Mouse (Mus musculus) layer of hippocampus, postnatal 36 days (tissue): ENCODE data around the gene Prep. TPM values are rescaled to one million over a fixed set of nuclear protein-coding genes. Genes with fewer than 3 reads are reported as not detected.
A peak's percentile ranks its signal among the peaks of the same experiment; 100 is the strongest.
"Not testable (repeated sequence)": the region's sequence is repeated elsewhere in the genome, so short reads cannot be mapped to it uniquely, and the experiment has no call there.

ENCODE experiments used
- DNase-seq, 2 experiments: peaks; one replicate each; pipeline ENCODE4 v3.0.0; 2022
- total RNA-seq, 2 experiments: library from RNA; stranded (reverse); gene quantifications; 2 replicates each; pipeline ENCODE4 v1.2.3; 2021

Prep gene
- total RNA-seq, 2 experiments from 2014 or later: 8.8 to 9.3 TPM

DNA sequence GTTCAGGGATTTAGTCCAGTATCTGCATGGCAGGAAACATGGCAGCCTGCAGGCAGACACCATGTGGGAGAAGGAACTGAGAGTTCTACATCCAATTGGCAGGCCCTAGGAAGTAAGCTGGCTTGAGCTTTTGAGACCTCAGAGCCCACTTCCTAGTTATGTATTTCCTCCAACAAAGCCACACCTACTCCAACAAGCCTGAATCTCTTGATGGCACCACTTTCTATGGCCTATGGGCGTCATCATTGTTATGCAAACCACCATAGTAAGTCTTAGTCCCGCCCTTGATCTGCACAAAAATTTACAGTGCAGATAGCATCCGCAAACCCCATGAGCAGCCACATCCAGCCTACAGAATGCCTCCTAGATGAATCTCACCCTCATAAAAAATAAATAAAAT lies 54.6 kb downstream of the Prep start:
- no peak for DNase-seq

DNA sequence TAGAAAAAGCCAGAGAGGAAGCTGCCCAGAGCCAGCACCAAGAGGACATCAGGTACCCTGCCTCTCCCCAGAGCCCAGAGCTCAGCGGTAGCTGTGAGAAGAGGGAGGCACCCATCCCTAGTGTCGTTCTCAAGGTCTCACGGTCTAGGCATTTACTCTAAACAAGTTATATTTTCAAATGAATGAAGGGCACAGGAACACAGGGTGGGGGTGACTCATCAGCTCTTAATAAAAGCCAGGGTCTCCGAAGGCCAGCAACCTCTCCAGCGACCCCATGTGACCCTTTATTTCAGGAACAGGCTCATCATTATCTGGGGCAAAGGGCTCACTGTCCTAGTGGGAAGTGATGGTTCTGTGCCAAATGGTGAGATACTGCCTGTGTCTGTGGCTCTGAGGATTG lies 55.5 kb downstream of the Prep start:
- DNase-seq: no peak

GRCm38 (mm10) chr10:45123011-45123410 lies 56.0 kb downstream of the Prep start:
- no peak for DNase-seq

DNA sequence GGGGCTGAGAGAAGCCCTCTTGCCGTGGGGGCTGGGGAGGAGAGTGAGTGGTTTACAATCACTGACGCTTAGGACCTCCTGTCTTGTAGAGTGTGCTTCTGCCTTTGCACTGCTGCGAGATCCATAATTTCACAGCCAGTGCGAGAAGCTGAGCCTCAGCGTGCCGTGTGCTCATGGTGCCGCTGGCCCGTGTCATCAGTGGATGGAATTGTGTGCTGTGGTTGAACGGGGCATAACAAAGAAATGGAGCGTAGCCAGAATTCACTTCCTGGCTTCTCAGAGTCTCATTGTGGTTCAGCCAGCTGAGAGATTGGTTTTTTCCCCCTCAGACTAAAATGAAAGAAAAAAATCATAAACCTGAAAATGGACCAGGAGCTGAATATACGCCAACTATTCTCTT lies 62.1 kb downstream of the Prep start:
- DNase-seq: no peak

GRCm38 (mm10) chr10:45130004-45130403 lies 63.0 kb downstream of the Prep start:
- no peak for DNase-seq

GRCm38 (mm10) chr10:45132371-45132770 lies 65.4 kb downstream of the Prep start:
- DNase-seq: no peak

GRCm38 (mm10) chr10:45136806-45137205 lies 69.8 kb downstream of the Prep start:
- peak; percentile 52 to 56 for DNase-seq

DNA sequence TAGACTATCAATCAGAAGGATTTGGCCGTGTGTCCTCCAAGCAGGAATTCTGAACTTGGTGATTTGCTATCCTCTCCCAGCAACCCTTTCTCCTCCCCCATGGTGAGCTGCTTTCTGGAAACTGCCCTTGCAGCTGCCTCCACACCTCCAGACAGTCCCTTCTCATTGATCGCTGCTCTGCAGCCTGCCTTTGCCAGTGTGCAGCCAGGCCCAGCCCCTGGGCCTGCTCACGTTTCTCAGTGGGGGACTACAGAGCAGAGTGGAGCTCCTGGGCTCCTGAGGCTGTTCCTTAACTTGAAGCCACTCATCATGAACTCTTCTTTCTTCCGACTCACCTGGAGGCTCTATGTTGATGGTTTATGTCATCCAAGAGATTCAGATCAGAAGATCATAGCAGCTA lies 72.9 kb downstream of the Prep start:
- DNase-seq: no peak

DNA sequence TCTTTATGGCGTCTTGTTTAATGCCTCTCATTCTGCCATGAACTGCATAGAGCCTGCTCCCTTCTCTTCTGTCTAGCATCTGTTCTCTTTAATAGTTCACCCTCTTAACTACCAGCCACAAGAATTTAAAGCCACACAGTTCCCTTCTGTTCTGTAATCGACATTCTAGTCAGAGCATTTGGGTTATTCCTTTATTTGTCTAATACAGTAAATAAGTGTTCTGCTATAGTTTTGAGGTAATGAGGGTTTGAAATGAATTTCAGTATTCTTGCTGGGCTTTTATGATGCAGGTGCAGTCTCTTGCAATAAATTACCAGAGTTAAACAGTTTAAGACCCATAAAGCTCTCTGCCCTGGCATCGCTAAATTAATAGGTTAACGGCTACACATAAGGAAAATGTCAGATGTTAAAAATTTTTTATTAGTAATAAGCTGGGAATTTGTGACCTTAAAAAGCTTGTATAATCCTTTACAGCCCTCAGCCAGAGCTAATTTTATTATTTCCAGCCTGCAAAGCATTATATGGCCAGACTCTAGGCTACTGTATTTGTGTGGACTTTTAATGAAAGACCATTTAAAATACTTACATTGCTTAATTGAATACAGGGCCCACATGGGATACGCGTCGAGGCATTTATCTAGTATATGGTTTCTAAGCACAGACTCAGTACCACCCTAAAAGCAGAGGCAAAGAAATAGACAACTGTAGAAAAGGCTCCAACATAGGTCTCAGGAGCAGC lies 73.6 kb downstream of the Prep start:
- no peak for DNase-seq

DNA sequence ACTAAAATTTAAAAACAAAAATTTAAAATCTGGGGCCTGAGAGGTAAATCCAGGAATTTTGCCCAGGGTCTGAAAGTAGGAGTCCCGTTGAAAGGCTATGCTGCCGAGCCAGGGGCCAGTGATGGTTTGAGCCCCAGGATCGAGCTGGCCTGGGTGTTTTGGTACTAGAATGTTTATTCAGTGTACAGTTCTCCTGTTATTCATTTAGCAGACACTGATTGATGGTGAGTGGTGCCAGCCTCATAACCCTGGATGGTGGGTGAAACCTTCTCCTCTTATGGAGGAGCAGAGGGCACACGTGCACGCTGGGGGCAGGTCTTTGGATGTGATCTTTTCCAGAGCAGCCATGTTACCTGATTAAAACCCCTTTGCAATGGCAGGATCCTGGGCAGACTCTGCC lies 75.4 kb downstream of the Prep start:
- DNase-seq: no peak

DNA sequence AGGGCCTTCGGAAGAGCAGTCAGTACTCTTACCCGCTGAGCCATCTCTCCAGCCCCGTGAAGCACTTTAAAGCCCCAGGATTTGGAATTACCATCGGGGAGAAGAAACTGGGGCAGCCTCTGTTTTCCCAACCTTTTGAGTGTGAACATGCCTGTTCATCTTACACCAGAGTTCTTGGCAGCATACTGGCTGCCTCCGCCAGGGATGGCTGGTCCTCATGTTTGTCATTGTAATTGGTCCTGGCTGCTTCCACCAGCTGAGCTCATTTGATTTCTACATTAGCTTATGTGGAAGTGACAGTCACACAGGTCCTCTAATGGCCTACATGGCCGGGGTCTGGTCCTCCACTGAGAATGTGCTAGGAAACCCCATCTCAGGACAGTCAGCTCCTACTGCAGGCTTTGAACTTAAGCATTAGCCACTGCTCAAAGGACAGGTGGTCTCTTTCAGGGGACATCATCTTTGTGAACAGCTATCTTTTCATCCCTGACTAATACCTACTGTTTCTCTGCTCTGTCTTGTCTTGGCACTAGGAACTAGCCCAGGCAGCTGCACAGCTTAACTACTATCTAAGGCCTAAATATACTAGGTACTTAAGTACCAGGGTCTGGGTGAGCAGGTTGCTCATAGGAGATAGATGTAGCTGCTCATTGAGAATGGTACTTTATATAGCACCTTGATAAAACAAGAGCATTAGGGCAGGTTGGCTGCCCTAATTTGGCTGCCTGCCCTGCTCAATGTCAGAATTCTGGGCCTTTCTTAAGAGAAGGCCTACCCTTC lies 77.2 kb downstream of the Prep start:
- no peak for DNase-seq

DNA sequence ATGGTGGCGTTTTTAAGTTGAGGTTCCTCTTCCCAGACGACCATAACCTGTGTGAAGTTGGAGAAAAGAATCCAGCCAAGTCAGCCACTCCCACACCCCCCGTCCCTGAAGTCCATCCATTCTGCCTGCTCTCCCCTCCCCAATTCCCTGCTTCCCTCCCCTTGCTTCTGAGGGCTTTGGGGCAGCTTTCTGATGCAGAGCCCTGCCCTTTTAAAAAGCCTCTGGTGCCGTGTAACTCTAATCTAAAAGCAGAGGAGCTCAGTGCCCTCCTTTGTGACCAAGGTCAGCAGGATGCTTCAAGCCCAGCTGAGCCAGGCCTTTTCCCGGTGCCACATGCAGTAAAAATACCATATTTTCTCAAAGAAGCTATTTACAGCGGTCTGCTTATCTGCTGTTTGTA lies 79.8 kb downstream of the Prep start:
- no peak for DNase-seq

DNA sequence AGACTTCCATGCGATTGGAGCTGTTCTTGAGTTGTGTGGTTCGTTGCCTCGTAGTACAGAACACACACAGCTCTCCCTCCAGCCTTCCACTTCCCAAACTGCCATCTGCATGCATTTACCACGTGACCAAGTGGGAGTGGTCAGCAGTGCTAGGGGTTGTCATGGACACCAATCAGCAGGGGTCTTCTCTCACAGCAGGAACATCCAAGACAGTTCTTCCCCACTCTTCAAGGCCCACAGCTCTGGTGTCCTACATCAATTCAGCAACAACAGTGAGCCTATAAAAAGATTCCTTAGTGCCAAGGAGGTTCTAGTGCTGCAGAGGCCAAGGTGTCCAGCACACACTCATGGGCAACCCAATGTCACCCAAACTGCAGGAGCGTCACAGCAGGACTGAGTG lies 84.1 kb downstream of the Prep start:
- DNase-seq: no peak

- no peak for DNase-seq
These were observed 85.0 kb downstream of the Prep start for GRCm38 (mm10) chr10:45151771-45152692.

GRCm38 (mm10) chr10:45154557-45155060 lies 87.6 kb downstream of the Prep start:
- DNase-seq: peak in 1 of 2 experiments; percentile 14

DNA sequence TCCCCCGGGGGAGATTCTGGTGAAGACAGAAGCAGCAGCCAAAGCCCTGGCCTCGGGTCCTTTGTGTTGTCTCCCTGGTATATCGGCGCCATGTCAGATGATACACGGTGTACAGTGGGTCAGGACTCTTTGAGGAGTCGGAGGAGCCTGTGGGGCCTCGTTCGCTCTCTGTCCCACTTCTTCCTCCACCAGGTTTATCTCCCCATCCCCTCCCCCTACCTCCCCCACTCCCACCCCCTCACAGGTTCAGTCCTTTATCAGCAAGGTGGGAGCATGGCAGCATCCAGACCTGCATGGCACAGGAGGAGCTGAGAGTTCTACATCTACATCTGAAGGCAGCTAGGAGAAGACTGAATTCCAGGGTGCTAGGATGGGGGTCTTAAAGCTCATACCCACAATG lies 98.8 kb downstream of the Prep start:
- no peak for DNase-seq

- no peak for DNase-seq
These were observed 106.9 kb downstream of the Prep start for GRCm38 (mm10) chr10:45173927-45174326.

DNA sequence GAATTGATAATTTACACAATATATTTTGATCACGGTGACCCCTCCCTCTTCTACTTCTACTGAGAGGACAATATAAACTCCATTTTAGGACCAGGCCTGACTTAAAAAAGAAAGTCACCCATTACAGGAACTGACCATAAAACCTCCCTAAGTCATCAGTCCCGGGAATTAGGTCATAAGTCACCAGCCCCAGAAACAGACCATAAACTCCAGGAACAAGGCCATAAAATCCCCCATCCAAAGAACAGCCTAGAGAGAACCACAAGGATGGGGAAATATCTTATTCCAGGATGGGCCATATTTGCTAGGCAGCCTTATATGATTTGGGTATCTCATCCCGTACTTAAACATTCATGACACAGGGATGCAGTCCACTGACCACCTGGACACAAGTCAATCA lies 107.3 kb downstream of the Prep start:
- DNase-seq: no peak

DNA sequence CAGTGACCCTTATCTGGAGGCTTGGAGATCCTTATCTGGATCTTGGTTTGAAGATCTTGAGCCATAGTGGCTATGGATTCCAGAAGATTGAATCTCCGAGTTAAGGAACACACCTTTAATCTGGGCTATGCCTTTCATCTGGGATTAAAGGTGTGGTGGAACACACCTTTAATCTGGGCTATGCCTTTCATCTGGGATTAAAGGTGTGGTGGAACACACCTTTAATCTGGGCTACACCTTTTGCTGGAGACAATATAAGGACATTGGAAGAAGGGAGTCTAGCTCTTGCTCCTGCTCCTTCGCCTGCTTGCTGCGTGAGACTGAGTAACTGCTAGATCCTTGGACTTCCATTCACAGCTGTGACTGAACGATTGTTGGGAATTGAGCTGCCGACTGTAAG lies 110.8 kb downstream of the Prep start, which contains the start of gene Popdc3:
Gene Popdc3 (plus strand): TSS at position 301 of the 400 bp plus-strand sequence.
- DNase-seq: not testable (repeated sequence)

- no peak for DNase-seq
These were observed 113.8 kb downstream of the Prep start for GRCm38 (mm10) chr10:45180677-45181326.

DNA sequence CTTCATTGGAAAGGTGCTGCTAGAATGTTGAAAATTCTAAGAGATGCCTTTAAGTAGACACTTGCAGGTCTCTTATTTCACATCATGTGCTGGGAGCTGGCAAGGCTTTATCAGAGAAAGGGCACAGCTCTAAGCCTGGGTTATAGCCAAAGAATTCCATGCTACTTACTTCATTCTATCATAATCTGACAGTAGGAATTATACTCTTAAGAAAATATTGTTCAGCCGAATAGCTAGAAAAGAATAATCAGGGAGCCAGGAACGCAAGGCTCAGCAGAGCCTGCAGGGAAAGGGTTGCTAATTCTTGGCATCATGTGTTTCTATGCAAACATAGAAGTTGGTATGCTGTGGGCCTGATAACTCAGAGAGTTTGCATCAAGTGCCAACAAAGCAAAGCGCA lies 114.3 kb downstream of the Prep start:
- no peak for DNase-seq

- no peak for DNase-seq
These were observed 118.5 kb downstream of the Prep start for GRCm38 (mm10) chr10:45185457-45185856.
